Mouse (Mus musculus) lung, adult 2 months (tissue): Measurements from ENCODE around the gene Uspl1.

Experiments
- CTCF ChIP-seq: fragments of 200-500 bp; IDR thresholded peaks from 2 replicates; pipeline ENCODE4 v1.5.1; 2011; ENCODE audit warnings: mild to moderate bottlenecking, low read length, control low read depth; ENCODE audit not compliant: insufficient read depth
- POLR2A ChIP-seq: fragments of 200-500 bp; IDR thresholded peaks from 2 replicates; pipeline ENCODE4 v1.6.1; 2011; ENCODE audit warnings: low read depth, mild to moderate bottlenecking, control low read depth, low read length, borderline replicate concordance; ENCODE audit errors: extremely low read depth

- TF ChIP-seq CTCF = no peak
- no peak for TF ChIP-seq POLR2A
Measured at GRCm38 (mm10) chr5:149159021-149159420, 25.1 kb upstream of the Uspl1 start.
